Mouse (Mus musculus): Measurements from ENCODE around the gene Gm436.
A peak's percentile ranks its signal among the peaks of the same experiment; 100 is the strongest.

Gene Gm436

GRCm38 (mm10) chr4:144686268-144686667 lies at the start of gene Gm436:
Gene Gm436 (minus strand): TSS chr4:144686368.
- no peak for DNase-seq (ENCODE audit: extremely low read depth, low read depth, low spot score)

- DNase-seq (ENCODE audit: extremely low read depth, low read depth, low spot score): no peak
These were observed 35.1 kb upstream of the Gm436 start, which contains the start of gene Gm13178 for GRCm38 (mm10) chr4:144721304-144721703. Gene Gm13178 (minus strand): TSS chr4:144721404.

- peak; percentile 65 for DNase-seq (ENCODE audit: extremely low read depth, low read depth, low spot score)
These were observed 33.5 kb upstream of the Gm436 start for GRCm38 (mm10) chr4:144719691-144720090.

GRCm38 (mm10) chr4:144718288-144718687 lies 32.1 kb upstream of the Gm436 start:
- no peak for DNase-seq (ENCODE audit: extremely low read depth, low read depth, low spot score)

GRCm38 (mm10) chr4:144638263-144638662 lies 47.9 kb downstream of the Gm436 start:
- DNase-seq (ENCODE audit: extremely low read depth, low read depth, low spot score): peak; percentile 78
